Mouse (Mus musculus) heart, embryonic 14.5 days (tissue): ENCODE data around the gene Sycp2. TPM values are rescaled to one million over a fixed set of nuclear protein-coding genes. Genes with fewer than 3 reads are reported as not detected.

ENCODE experiments used
- ATAC-seq: fragments of 200-750 bp; cut with Nextera tagmentation; 2 replicates; pipeline ENCODE4 v1.8.0; 2017; ENCODE audit warnings: low read depth, moderate TSS enrichment; ENCODE audit not compliant: insufficient number of reproducible peaks, insufficient read depth, low FRiP score
- H3K27ac ChIP-seq, 2 experiments: fragments of 200-500 bp in 1 of 2; fragments of 300-500 bp in 1 of 2; sonication (generic) in 1 of 2; replicated peaks in 1 of 2; 2 replicates each; pipeline ENCODE4 v1.5.1; 2012 to 2014; ENCODE audit warnings: low read depth in 2 of 2, low read length in 2 of 2, control low read depth in 1 of 2, mild to moderate bottlenecking in 1 of 2, mixed read lengths in 1 of 2; ENCODE audit not compliant: control insufficient read depth in 1 of 2, insufficient read depth in 1 of 2
- H3K27me3 ChIP-seq: fragments of 300-500 bp; sonication (generic); 2 replicates; pipeline ENCODE4 v1.6.1; 2014; ENCODE audit warnings: mild to moderate bottlenecking, low read length, control low read depth; ENCODE audit not compliant: control insufficient read depth, insufficient read depth
- H3K36me3 ChIP-seq: fragments of 300-500 bp; sonication (generic); 2 replicates; pipeline ENCODE4 v1.6.1; 2014; ENCODE audit warnings: mild to moderate bottlenecking, control low read depth, low read length, mixed read lengths; ENCODE audit not compliant: control insufficient read depth, insufficient read depth
- H3K4me1 ChIP-seq, 2 experiments: fragments of 200-500 bp in 1 of 2; fragments of 300-500 bp in 1 of 2; sonication (generic) in 1 of 2; 2 replicates each; pipeline ENCODE4 v1.6.1; 2012 to 2014; ENCODE audit warnings: low read length in 2 of 2, control low read depth in 1 of 2, mixed read lengths in 1 of 2; ENCODE audit not compliant: control insufficient read depth in 2 of 2, insufficient read depth in 2 of 2
- H3K4me2 ChIP-seq: fragments of 300-500 bp; sonication (generic); 2 replicates; pipeline ENCODE4 v1.6.1; 2014; ENCODE audit warnings: mild to moderate bottlenecking, low read length
- H3K4me3 ChIP-seq, 2 experiments: fragments of 200-500 bp in 1 of 2; fragments of 300-500 bp in 1 of 2; sonication (generic) in 1 of 2; 2 replicates each; pipeline ENCODE4 v1.5.1; 2012 to 2014; ENCODE audit warnings: low read length in 2 of 2, mild to moderate bottlenecking in 2 of 2, control low read depth in 1 of 2, low read depth in 1 of 2, moderate library complexity in 1 of 2; ENCODE audit not compliant: control insufficient read depth in 1 of 2, insufficient read depth in 1 of 2
- H3K9ac ChIP-seq: fragments of 300-500 bp; sonication (generic); 2 replicates; pipeline ENCODE4 v1.6.1; 2014; ENCODE audit warnings: mild to moderate bottlenecking, low read length
- H3K9me3 ChIP-seq: fragments of 300-500 bp; sonication (generic); 2 replicates; pipeline ENCODE4 v1.6.1; 2016; ENCODE audit warnings: low read length, control low read depth; ENCODE audit not compliant: control insufficient read depth
- WGBS: fragments of 180-500 bp; shearing (Covaris S2); extraction: QIAGEN DNeasy Blood & Tissue Kit; methylation state at CpG from one replicate; pipeline ENCODE4 v1.1.7; 2014; 5-methylcytosine and 5-hydroxymethylcytosine counted together
- polyA plus RNA-seq: library from polyadenylated mRNA; unstranded; fragments of >200 nt; fragmentation: Nextera tagmentation; extraction: Ambion mirVana; gene quantifications from 2 replicates; pipeline ENCODE4 v1.2.1, GENCODE M21; 2014

Gene Sycp2
- polyA plus RNA-seq: 0.24 and 0.46 TPM in 2 replicates

DNA sequence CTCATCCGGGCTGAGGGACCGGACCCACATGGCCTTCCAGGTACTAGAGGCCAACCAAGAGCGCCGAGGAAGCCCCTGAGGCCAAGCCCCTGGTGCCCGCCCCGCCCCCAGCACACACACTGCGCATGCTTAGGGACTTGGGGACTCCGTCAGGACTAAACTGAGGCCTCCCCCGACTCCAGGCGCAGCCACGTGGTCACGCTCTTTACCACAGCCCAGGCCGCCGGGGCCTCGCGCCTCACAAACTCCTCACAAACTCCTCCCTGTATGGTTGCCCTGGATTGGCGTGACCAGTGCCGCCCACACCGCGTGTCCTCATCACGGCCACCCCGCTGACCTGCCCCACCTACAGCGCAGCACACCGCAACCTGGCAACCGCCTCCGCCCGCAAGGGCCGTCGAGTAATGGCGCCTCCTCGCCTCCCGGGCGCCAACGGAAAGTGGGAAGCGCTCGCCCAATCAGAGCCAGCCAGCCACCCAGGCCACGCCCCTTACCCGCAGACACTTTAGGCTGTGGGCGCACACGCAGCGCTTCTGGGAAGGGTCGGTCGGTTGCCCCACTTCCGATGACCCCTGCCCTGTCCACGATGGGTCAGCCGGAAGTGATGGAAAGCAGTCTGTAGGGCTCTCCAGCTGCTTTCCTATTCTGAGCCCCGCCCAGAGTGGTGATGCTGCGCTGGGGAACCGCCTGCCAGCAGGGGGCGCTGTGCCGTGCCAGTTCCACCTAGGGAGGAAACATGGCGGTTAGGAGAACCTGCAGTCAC, at the start of gene Sycp2:
Sycp2 (minus strand) TSS at position 633 of the 763 bp plus-strand sequence.
- H3K4me1 ChIP-seq: peaks cover 6 to 20% of the 10 kb centered on the region in 2 experiments; a peak in 3 of 4 replicates
- no peaks in the 10 kb centered on the region for H3K27me3 ChIP-seq
- no peak within 1 kb of the TSS for H3K27ac ChIP-seq
- no peak within 1 kb of the TSS for H3K4me3 ChIP-seq
- 75% methylated on average over 49 of the region's 52 CpGs for WGBS
- ATAC-seq: no peak; the same call in 1 of the 2 replicates
- no peaks in the 10 kb centered on the region for H3K36me3 ChIP-seq
- H3K9me3 ChIP-seq: no peaks in the 10 kb centered on the region
- H3K4me2 ChIP-seq: no peak within 1 kb of the TSS
- H3K9ac ChIP-seq: no peak within 1 kb of the TSS

DNA sequence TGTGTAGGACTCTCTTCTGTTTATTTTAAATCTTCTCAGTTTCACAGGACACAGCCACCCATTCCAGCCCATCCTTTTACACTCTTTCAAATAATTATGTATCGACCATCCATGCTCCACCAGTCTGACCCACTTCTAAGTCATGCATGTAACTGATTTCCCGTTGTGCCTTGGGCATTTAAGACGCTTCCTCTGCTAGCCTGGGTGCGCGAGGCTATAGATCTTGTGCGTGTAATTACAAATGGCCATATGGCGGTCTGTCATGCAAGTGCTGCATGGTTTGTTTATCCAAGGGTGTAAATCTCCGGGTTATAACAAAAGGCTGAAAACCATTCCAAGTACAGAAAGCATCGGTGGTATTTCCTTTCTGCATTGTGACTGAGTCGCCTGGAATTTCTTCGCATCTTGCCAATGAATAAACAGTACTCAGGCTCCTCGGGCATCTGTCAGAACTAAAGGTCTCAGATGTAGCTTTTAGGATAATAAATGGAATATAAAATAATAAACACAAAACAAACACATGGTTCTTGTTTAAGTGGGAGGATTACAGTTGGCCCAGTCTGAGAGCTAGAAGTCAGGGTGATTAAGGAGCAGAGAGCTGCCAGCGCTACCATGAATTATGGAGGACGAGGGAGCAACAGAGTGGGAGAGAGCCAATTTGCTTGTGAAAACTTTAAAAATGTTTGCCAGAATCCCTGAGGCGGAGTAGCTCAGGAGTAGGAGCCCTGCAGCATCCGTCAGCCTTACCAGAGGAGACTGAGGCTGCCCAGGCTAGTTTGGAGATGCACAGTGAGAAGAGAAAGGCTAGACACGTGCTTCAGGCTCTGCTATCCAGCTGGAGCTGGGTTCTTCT, 47.4 kb upstream of the Sycp2 start:
- Histone ChIP-seq H3K9ac (no peak overlapping the region), H3K4me2 (no peak overlapping the region), H3K36me3 (no peaks in the 10 kb centered on the region), H3K4me3 (no peak overlapping the region), H3K27me3 (no peaks in the 10 kb centered on the region), H3K9me3 (no peaks in the 10 kb centered on the region), H3K27ac (peak overlapping the region; percentile 19 to 45; a peak in 2 of 4 replicates), H3K4me1 (no peaks in the 10 kb centered on the region)
- ATAC-seq: no peak
- WGBS: 60% methylated on average over 17 of the region's 17 CpGs

- H3K4me1 ChIP-seq: no peaks in the 10 kb centered on the region
- no peak overlapping the region for H3K9ac ChIP-seq
- WGBS: 50% methylated on average over 10 of the region's 10 CpGs
- no peaks in the 10 kb centered on the region for H3K27me3 ChIP-seq
- no peak overlapping the region for H3K4me2 ChIP-seq
- H3K27ac ChIP-seq: no peak overlapping the region
- no peaks in the 10 kb centered on the region for H3K36me3 ChIP-seq
- H3K9me3 ChIP-seq: no peaks in the 10 kb centered on the region
- H3K4me3 ChIP-seq: no peak overlapping the region
- ATAC-seq: no peak
These were observed 43.5 kb upstream of the Sycp2 start for GRCm38 (mm10) chr2:178450961-178451360.

DNA sequence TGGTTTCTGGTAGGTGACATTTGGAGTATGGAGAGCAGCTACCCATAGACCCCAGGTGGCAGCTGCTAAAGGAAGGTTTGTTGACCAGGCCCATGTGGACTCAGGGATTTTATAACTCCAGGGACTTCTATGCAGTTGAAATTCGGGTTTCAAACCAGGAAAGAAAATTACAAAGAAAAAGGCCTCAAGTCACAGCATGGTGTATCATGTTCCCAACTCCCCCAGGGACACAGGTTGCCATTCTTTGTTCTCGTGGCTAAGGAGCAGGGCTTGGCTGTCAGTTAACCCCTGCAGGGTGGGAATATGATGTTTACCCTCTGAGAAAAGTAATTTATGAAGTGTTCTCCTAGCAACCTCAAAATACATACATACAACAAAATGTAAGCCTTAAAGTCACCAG, 42.8 kb upstream of the Sycp2 start:
- ATAC-seq: no peak
- H3K4me3 ChIP-seq: no peak overlapping the region
- no peaks in the 10 kb centered on the region for H3K27me3 ChIP-seq
- H3K4me2 ChIP-seq: no peak overlapping the region
- no peaks in the 10 kb centered on the region for H3K36me3 ChIP-seq
- 30% methylated on average over 2 of the region's 2 CpGs for WGBS
- H3K9ac ChIP-seq: no peak overlapping the region
- no peaks in the 10 kb centered on the region for H3K4me1 ChIP-seq
- no peaks in the 10 kb centered on the region for H3K9me3 ChIP-seq
- no peak overlapping the region for H3K27ac ChIP-seq

DNA sequence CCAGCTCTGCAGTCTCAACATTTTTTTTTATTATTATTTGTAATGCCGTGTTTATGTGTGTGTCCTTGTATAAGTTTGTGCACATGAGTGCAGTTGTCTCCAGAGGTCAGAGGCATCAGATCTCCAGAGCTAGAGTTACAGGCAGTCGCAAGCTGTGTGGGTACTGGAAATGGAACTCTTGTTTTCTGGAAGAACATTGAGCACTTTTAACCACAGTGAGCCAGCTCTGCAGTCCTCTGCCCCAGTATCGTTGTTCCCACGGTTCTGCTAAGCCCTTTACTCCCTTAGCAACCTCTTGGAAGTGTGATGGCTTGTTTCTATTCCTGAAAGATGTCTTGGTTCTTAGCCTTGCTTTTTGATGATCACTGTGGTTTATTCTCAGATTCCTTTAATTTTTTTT, 41.9 kb upstream of the Sycp2 start:
- Histone ChIP-seq H3K4me1 (no peaks in the 10 kb centered on the region), H3K27me3 (no peaks in the 10 kb centered on the region), H3K9ac (no peak overlapping the region), H3K4me2 (no peak overlapping the region), H3K9me3 (no peaks in the 10 kb centered on the region), H3K4me3 (no peak overlapping the region), H3K27ac (no peak overlapping the region), H3K36me3 (no peaks in the 10 kb centered on the region)
- 86% methylated on average over 4 of the region's 4 CpGs for WGBS
- ATAC-seq: no peak

DNA sequence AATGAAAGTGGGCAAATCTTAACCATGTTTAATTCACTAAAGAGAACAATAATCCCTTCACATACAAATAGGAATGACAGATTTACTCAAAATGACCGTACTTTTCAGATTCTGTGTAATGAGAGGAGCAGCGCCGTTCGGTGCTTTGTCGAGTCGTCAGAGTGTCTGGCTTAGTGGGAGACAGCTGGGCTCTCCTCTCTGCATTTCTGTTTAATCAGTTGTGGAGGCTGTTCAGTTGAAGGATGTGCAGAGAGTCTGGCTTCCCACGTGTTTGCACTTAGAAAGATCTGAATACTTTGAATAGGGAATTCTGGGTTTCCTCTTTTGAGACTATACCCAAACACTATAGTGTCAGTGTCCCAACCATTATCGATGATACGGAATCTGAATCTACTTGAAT, 29.8 kb upstream of the Sycp2 start:
- no peaks in the 10 kb centered on the region for H3K27me3 ChIP-seq
- no peaks in the 10 kb centered on the region for H3K36me3 ChIP-seq
- WGBS: 51% methylated on average over 9 of the region's 9 CpGs
- H3K27ac ChIP-seq: no peak overlapping the region
- no peak overlapping the region for H3K4me2 ChIP-seq
- no peak overlapping the region for H3K9ac ChIP-seq
- H3K4me1 ChIP-seq: no peaks in the 10 kb centered on the region
- H3K4me3 ChIP-seq: no peak overlapping the region
- H3K9me3 ChIP-seq: no peaks in the 10 kb centered on the region; the same call in 1 of the 2 replicates
- no peak for ATAC-seq

DNA sequence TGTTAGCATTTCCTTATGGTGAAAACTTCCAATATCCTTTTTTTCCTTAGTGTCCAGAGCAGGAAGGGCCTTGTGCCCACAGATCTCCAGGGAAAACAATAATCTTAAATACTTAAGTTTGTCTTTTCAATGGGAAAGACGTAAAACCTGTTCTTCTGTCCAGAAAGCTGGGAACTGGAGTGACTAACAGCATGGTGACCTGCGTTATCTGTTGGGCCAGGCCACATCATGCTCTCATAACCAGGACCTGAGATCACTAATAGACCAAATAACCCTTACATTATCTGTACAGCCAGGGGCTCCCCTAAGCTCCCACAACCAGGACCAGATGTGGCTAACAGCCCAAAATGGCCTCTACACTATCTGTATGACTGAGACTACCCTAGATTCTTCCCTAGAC, 26.4 kb upstream of the Sycp2 start:
- 87% methylated on average over 2 of the region's 2 CpGs for WGBS
- no peaks in the 10 kb centered on the region; the same call in 1 of the 2 replicates for H3K27me3 ChIP-seq
- H3K36me3 ChIP-seq: no peaks in the 10 kb centered on the region
- ATAC-seq: no peak
- peaks cover 2 to 3% of the 10 kb centered on the region in 2 experiments; a peak in 2 of 4 replicates for H3K4me1 ChIP-seq
- H3K9me3 ChIP-seq: no peaks in the 10 kb centered on the region
- H3K4me3 ChIP-seq: no peak overlapping the region
- no peak overlapping the region for H3K27ac ChIP-seq
- H3K9ac ChIP-seq: no peak overlapping the region
- no peak overlapping the region for H3K4me2 ChIP-seq
